Mouse (Mus musculus) erythroblast, embryonic 14.5 days (primary cell): Measurements from ENCODE around the gene Agmo.

Experiments used
- GATA1 ChIP-seq: IDR thresholded peaks from 2 replicates; pipeline ENCODE4 v1.6.1; 2012; ENCODE audit warnings: low read length, inconsistent platforms, mixed read lengths
- TAL1 ChIP-seq: IDR thresholded peaks from 3 replicates; pipeline ENCODE4 v1.6.1; 2012; ENCODE audit warnings: low read length, inconsistent platforms, mixed read lengths

GRCm38 (mm10) chr12:37612837-37613236 lies 371.4 kb downstream of the Agmo start:
- TF ChIP-seq GATA1 (no peak), TAL1 (no peak)
